17 mouse cellular contexts compared by ENCODE assay signal in the genomic region with DNA sequence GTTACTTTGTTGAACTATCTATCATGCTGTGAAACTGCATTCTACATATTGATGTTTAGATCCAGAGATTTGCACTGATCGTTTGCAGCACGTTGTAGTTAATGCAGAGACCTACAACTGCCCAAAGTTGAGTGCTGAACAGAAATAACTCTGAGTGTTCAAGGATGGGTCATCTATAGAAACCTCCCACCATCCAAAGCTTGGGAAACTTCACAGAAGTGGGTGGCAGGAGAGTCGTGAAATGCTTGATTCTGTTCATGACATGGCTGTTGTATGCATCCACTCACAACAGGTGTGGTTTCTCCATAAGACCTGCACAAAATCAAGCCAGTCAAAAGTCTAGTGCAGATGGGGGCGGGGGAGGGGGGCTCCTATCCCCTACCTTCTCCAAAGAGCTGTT.
"Had no signal": no experiment of that assay in that cellular context is flagged by ENCODE, and none has a peak within 500 bp of the region (broad histone marks: within the 10 kb centered on the region; RNA-seq: fewer than 3 reads in every experiment).

No protein-coding gene starts in this region.

- DNase-seq: cerebellum, adult 8-10 months; cerebellum, adult 9-10 months; cerebellum, adult 9-11 months; cerebellum, postnatal 10 days; cerebellum, postnatal 14 days; cerebellum, postnatal 25 days; cerebellum, postnatal 36 days; embryo, embryonic 11 days; forebrain, postnatal 0 days; gastrocnemius, adult 2 months; gastrocnemius, postnatal 10 days; gastrocnemius, postnatal 14 days; gastrocnemius, postnatal 25 days; gastrocnemius, postnatal 36 days; heart, adult 11 months; heart, adult 18-20 months; heart, adult 2 months had no signal
